Mouse (Mus musculus): Measurements from ENCODE around the gene Ermap. TPM values are rescaled to one million over a fixed set of nuclear protein-coding genes. Genes with fewer than 3 reads are reported as not detected.

The Ermap gene
- polyA plus RNA-seq (2021), result not detected

- DNase-seq (ENCODE audit: low read depth, low spot score), result no peak
- ChIA-PET CTCF (no interaction called here), POLR2A (no interaction called here)
- H3K27me3 ChIP-seq, result peaks cover 13% of the 10 kb centered on the region
- no peak for TF ChIP-seq CTCF (IDR thresholded peaks at IDR 0.05)
- in situ Hi-C loops (cut with MboI; ENCODE audit: low pct_unique_long_range_greater_than_20kb), result no loop called here
- ATAC-seq, result no peak
Observed at GRCm38 (mm10) chr4:119189864-119190263, at the start of gene Ermap. Ermap (minus strand) TSS chr4:119190011.

GRCm38 (mm10) chr4:119239181-119239682 lies 49.4 kb upstream of the Ermap start:
- DNase-seq (ENCODE audit: low read depth, low spot score) (no peak), ATAC-seq (peak; percentile 44)
- CTCF ChIA-PET, result interaction anchor here (0.9 to 2.2 kb wide), 8 partner anchors 8 to 395 kb away, joined by 3 to 11 read pairs (median 3); no protein-coding TSS in a partner anchor

GRCm38 (mm10) chr4:119238661-119239060 lies 48.9 kb upstream of the Ermap start:
- ChIA-PET CTCF (interaction anchor here (1.2 to 2.2 kb wide), 6 partner anchors 9 to 396 kb away, joined by 3 to 11 read pairs (median 3); no protein-coding TSS in a partner anchor), POLR2A (no interaction called here)
- no peaks in the 10 kb centered on the region for H3K27me3 ChIP-seq
- no peak for TF ChIP-seq CTCF (IDR thresholded peaks at IDR 0.05)
- in situ Hi-C loops (cut with MboI; ENCODE audit: low pct_unique_long_range_greater_than_20kb), result no loop called here
- no peak for ATAC-seq
- no peak for DNase-seq (ENCODE audit: low read depth, low spot score)

More at GRCm38 (mm10) chr4:119239181-119239682, 49.4 kb upstream of the Ermap start:
- H3K27me3 ChIP-seq, result no peaks in the 10 kb centered on the region
- POLR2A ChIA-PET, result no interaction called here
- in situ Hi-C loops (cut with MboI; ENCODE audit: low pct_unique_long_range_greater_than_20kb), result no loop called here
- no peak for TF ChIP-seq CTCF (IDR thresholded peaks at IDR 0.05)

- no peak for ATAC-seq
- ChIA-PET POLR2A (no interaction called here), CTCF (interaction anchor here (0.7 to 1.3 kb wide), 4 partner anchors 11 to 149 kb away, joined by 3 to 4 read pairs (median 3); no protein-coding TSS in a partner anchor)
- TF ChIP-seq CTCF (IDR thresholded peaks at IDR 0.05), result no peak
- no peak for DNase-seq (ENCODE audit: low read depth, low spot score)
- in situ Hi-C loops (cut with MboI; ENCODE audit: low pct_unique_long_range_greater_than_20kb), result no loop called here
- H3K27me3 ChIP-seq, result no peaks in the 10 kb centered on the region
Observed at GRCm38 (mm10) chr4:119234348-119234747, 44.5 kb upstream of the Ermap start.

DNA sequence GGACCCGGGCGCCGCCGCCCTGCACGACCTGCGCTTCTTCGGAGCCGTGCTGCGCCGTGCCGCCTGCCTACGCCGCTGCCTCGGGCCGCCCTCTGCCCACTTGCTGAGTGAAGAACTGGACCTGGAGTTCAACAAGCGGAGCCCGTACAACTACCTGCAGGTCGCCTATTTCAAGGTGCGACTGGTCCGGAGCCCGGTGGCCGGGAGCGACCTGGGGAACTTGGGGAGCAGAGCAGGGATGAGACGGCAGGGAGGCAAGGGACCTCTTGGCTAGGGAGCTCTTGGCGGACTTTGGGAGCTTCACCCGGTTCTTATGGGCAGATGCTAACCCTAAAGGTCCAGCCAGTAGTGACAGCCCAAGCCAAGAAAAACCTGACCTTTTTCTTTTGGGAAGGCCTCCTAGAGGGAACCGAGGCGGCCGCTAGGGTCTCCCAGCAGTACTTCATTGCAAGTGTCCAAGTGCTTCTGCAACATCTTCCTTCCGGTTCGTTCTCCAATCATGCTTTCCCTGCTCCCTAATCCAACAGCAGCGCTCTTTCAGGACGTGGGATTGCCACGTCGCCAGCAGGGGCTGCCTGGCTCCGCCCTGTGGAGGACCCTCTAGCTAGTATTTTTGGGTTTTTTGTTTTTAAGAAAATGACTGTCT lies 43.6 kb upstream of the Ermap start:
- ChIA-PET POLR2A (no interaction called here), CTCF (interaction anchor here (0.8 to 1.4 kb wide), 3 partner anchors 15 to 150 kb away, joined by 3 to 4 read pairs (median 4); no protein-coding TSS in a partner anchor)
- DNase-seq (ENCODE audit: low read depth, low spot score) (no peak), ATAC-seq (peak; percentile 38)
- no peaks in the 10 kb centered on the region for H3K27me3 ChIP-seq
- in situ Hi-C loops (cut with MboI; ENCODE audit: low pct_unique_long_range_greater_than_20kb), result no loop called here
- TF ChIP-seq CTCF (IDR thresholded peaks at IDR 0.05), result no peak

- POLR2A ChIA-PET, result interaction anchor here (1.0 kb wide), 1 partner anchor 12 kb away, joined by 3 read pairs; no protein-coding TSS in a partner anchor
- peak; percentile 82 for ATAC-seq
Observed at GRCm38 (mm10) chr4:119232410-119233255, 42.8 kb upstream of the Ermap start, which contains the start of the genes AU022252 and P3h1. AU022252 (minus strand) TSS chr4:119232712. P3h1 (plus strand) TSS chr4:119232915.

GRCm38 (mm10) chr4:119226751-119227150 lies 36.9 kb upstream of the Ermap start:
- POLR2A ChIA-PET, result no interaction called here

More at GRCm38 (mm10) chr4:119232410-119233255, 42.8 kb upstream of the Ermap start, which contains the start of the genes AU022252 and P3h1:
- in situ Hi-C loops (cut with MboI; ENCODE audit: low pct_unique_long_range_greater_than_20kb), result no loop called here
- peak; percentile 96 for DNase-seq (ENCODE audit: low read depth, low spot score)
- TF ChIP-seq CTCF (IDR thresholded peaks at IDR 0.05), result no peak
- CTCF ChIA-PET, result interaction anchor here (0.8 to 1.4 kb wide), 3 partner anchors 13 to 76 kb away, joined by 3 to 4 read pairs (median 4); no protein-coding TSS in a partner anchor
- no peaks in the 10 kb centered on the region for H3K27me3 ChIP-seq

DNA sequence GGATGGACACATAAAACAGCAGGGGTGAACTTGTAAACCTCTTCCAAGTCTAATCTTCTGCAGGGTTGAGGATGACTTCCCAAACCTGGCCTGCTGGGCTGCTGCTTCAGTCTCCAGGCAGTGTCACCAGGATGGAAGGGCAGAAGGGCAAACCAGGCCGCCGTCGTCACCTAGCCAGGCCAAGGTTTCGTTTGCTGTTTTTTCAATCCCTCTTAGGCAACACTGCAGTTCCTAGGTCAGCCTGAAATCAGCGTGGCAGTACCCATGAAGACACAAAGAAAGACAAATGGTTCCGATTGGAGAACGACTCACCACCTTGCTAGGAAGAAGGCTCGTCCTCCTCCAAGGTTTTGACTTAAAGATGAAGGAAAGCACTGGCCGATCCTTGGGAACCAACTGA lies 35.9 kb upstream of the Ermap start:
- POLR2A ChIA-PET, result interaction anchor here (0.6 kb wide), 1 partner anchor 24 kb away, joined by 4 read pairs; no protein-coding TSS in a partner anchor
- no peak for ATAC-seq
- in situ Hi-C loops (cut with MboI; ENCODE audit: low pct_unique_long_range_greater_than_20kb), result no loop called here
- DNase-seq (ENCODE audit: low read depth, low spot score), result no peak
- no peaks in the 10 kb centered on the region for H3K27me3 ChIP-seq
- CTCF ChIA-PET, result no interaction called here
- no peak for TF ChIP-seq CTCF (IDR thresholded peaks at IDR 0.05)

More at GRCm38 (mm10) chr4:119226751-119227150, 36.9 kb upstream of the Ermap start:
- CTCF ChIA-PET, result no interaction called here
- TF ChIP-seq CTCF (IDR thresholded peaks at IDR 0.05), result no peak
- H3K27me3 ChIP-seq, result no peaks in the 10 kb centered on the region
- no peak for ATAC-seq
- DNase-seq (ENCODE audit: low read depth, low spot score), result no peak
- in situ Hi-C loops (cut with MboI; ENCODE audit: low pct_unique_long_range_greater_than_20kb), result no loop called here

GRCm38 (mm10) chr4:119224534-119224933 lies 34.7 kb upstream of the Ermap start:
- no peak for ATAC-seq
- ChIA-PET POLR2A (no interaction called here), CTCF (interaction anchor here (0.7 kb wide), 1 partner anchor 52 kb away, joined by 3 read pairs; no protein-coding TSS in a partner anchor)
- no peak for DNase-seq (ENCODE audit: low read depth, low spot score)
- no peaks in the 10 kb centered on the region for H3K27me3 ChIP-seq
- in situ Hi-C loops (cut with MboI; ENCODE audit: low pct_unique_long_range_greater_than_20kb), result no loop called here
- no peak for TF ChIP-seq CTCF (IDR thresholded peaks at IDR 0.05)

- H3K27me3 ChIP-seq, result no peaks in the 10 kb centered on the region
- TF ChIP-seq CTCF (IDR thresholded peaks at IDR 0.05), result peak; percentile 75
- CTCF ChIA-PET, result interaction anchor here (0.7 kb wide), 1 partner anchor 51 kb away, joined by 3 read pairs; no protein-coding TSS in a partner anchor
- ATAC-seq (no peak), DNase-seq (ENCODE audit: low read depth, low spot score) (no peak)
- in situ Hi-C loops (cut with MboI; ENCODE audit: low pct_unique_long_range_greater_than_20kb), result no loop called here
- POLR2A ChIA-PET, result no interaction called here
Observed at GRCm38 (mm10) chr4:119223696-119224095, 33.9 kb upstream of the Ermap start.
